22 mouse cellular contexts compared by ENCODE assay signal in genomic region chr2:181381631-181382306, GRCm38 (mm10). TPM values are rescaled to one million over a fixed set of nuclear protein-coding genes. Genes with fewer than 3 reads are reported as not detected.
DNase-seq lines count a peak whose midpoint lies in the region; ATAC-seq lines count a peak whose summit lies in the region.
"Had no signal": no experiment of that assay in that cellular context is flagged by ENCODE, and none has a peak within 500 bp of the region (broad histone marks: within the 10 kb centered on the region; RNA-seq: fewer than 3 reads in every experiment).

No protein-coding gene starts in this region.

- H3K9ac ChIP-seq in heart, embryonic 12.5 days: no peak overlapping the region
- H3K9ac ChIP-seq: embryonic facial prominence, embryonic 15.5 days; forebrain, embryonic 15.5 days; heart, embryonic 13.5 days; hindbrain, embryonic 12.5 days; intestine, embryonic 15.5 days had no signal

- no peak overlapping the region for H3K4me3 ChIP-seq in heart, embryonic 12.5 days
- H3K4me3 ChIP-seq: embryonic facial prominence, embryonic 15.5 days; erythroblast, embryonic 14.5 days; forebrain, embryonic 15.5 days; heart, embryonic 13.5 days; hindbrain, embryonic 12.5 days; intestine, embryonic 15.5 days had no signal

- 90% methylated on average over 6 of the region's 6 CpGs for WGBS in heart, embryonic 12.5 days

- H3K4me2 ChIP-seq in heart, embryonic 12.5 days: no peak overlapping the region
- H3K4me2 ChIP-seq: embryonic facial prominence, embryonic 15.5 days; forebrain, embryonic 15.5 days; heart, embryonic 13.5 days; hindbrain, embryonic 12.5 days; intestine, embryonic 15.5 days had no signal

- no peaks in the 10 kb centered on the region for H3K9me3 ChIP-seq in heart, embryonic 12.5 days (replicated peaks)
- H3K9me3 ChIP-seq: embryonic facial prominence, embryonic 15.5 days; forebrain, embryonic 15.5 days; heart, embryonic 13.5 days; hindbrain, embryonic 12.5 days; intestine, embryonic 15.5 days had no signal

- no peak for ATAC-seq in heart, embryonic 12.5 days (ENCODE audit: insufficient number of reproducible peaks, low FRiP score)
- peak; percentile 54 for ATAC-seq in activated CD4-positive, CD25-positive, alpha-beta regulatory T cell, adult 4 months
- ATAC-seq in megakaryocyte, adult 5-6 weeks (ENCODE audit: poor library complexity, severe bottlenecking): no peak
- ATAC-seq: forebrain, embryonic 15.5 days; hindbrain, embryonic 16.5 days; intestine, embryonic 15.5 days had no signal

- intact Hi-C loops in left cerebral cortex, postnatal 36 days (cut with DNase I): no loop called here

- 0 out of 2 replicates have a peak, but pooled peaks cover 2% of the 10 kb centered on the region for H3K4me1 ChIP-seq in heart, embryonic 12.5 days (replicated peaks)
- H3K4me1 ChIP-seq: embryonic facial prominence, embryonic 15.5 days; forebrain, embryonic 15.5 days; hindbrain, embryonic 12.5 days; intestine, embryonic 15.5 days had no signal

- H3K27me3 ChIP-seq in heart, embryonic 12.5 days (replicated peaks): no peaks in the 10 kb centered on the region
- H3K27me3 ChIP-seq: embryonic facial prominence, embryonic 15.5 days; forebrain, embryonic 15.5 days; heart, embryonic 13.5 days; hindbrain, embryonic 12.5 days; intestine, embryonic 15.5 days had no signal

- no peak overlapping the region for H3K27ac ChIP-seq in heart, embryonic 12.5 days (ENCODE audit: poor library complexity, severe bottlenecking)
- H3K27ac ChIP-seq: embryonic facial prominence, embryonic 15.5 days; forebrain, embryonic 15.5 days; heart, embryonic 13.5 days; hindbrain, embryonic 12.5 days; intestine, embryonic 15.5 days had no signal

- DNase-seq in heart, adult 11 months: peak; percentile 86
- peak; percentile 56 for DNase-seq in CD4-positive, CD25-positive, alpha-beta regulatory T cell, adult 2 months (ENCODE audit: low read depth, low spot score)
- DNase-seq in natural killer cell, adult 2 months (ENCODE audit: low spot score in 2 of 2): peak; percentile 46 to 70
- DNase-seq in left cerebral cortex, postnatal 36 days (ENCODE audit: low spot score in 2 of 2): no peak
- no peak for DNase-seq in layer of hippocampus, postnatal 14 days (ENCODE audit: low spot score in 2 of 2)
- DNase-seq: adrenal gland, adult 8-10 months; adrenal gland, postnatal 36 days; cerebellum, adult 2 months; cerebellum, postnatal 10 days; embryo, embryonic 11 days; gastrocnemius, postnatal 14 days; heart, postnatal 36 days had no signal

- H3K36me3 ChIP-seq in heart, embryonic 12.5 days: peaks cover 83% of the 10 kb centered on the region

RNA-seq across cellular contexts. Expression of gene Lime1, which starts 1.9 kb away (rescaled TPM):
- polyA plus RNA-seq in heart, embryonic 12.5 days (2016; fragmentation: Nextera tagmentation; extraction: Ambion mirVana): 16.2 and 16.9 TPM in 2 replicates
- polyA plus RNA-seq in activated CD4-positive, CD25-positive, alpha-beta regulatory T cell, adult 4 months (2017; shearing (Covaris generic)): 100 to 1,000 TPM; 369 to 440 TPM
- 10 to 100 TPM; 30.5 to 48.6 TPM for total RNA-seq in left cerebral cortex, postnatal 36 days (2021)
- total RNA-seq in layer of hippocampus, postnatal 14 days (2021): 10 to 100 TPM; 32.1 to 32.8 TPM
- total RNA-seq in megakaryocyte, adult 5-6 weeks (2015): 21.5 and 25.4 TPM in 2 replicates
- total RNA-seq in megakaryocyte, adult 5-6 weeks (2017): 20.4 and 28.9 TPM in 2 replicates

RNA-seq across cellular contexts. Expression of gene Arfrp1, which starts 16.6 kb away (rescaled TPM):
- 50.0 and 54.1 TPM in 2 replicates for polyA plus RNA-seq in heart, embryonic 12.5 days (2016; fragmentation: Nextera tagmentation; extraction: Ambion mirVana)
- polyA plus RNA-seq in activated CD4-positive, CD25-positive, alpha-beta regulatory T cell, adult 4 months (2017; shearing (Covaris generic)): 10 to 100 TPM; 52.2 to 60.8 TPM
- total RNA-seq in left cerebral cortex, postnatal 36 days (2021): 10 to 100 TPM; 38.5 to 45.4 TPM
- total RNA-seq in layer of hippocampus, postnatal 14 days (2021): 10 to 100 TPM; 37.0 to 37.7 TPM
- total RNA-seq in megakaryocyte, adult 5-6 weeks (2015): 22.8 and 29.9 TPM in 2 replicates
- 37.2 and 43.3 TPM in 2 replicates for total RNA-seq in megakaryocyte, adult 5-6 weeks (2017)

RNA-seq across cellular contexts. Expression of gene Zgpat, which starts 17.0 kb away (rescaled TPM):
- polyA plus RNA-seq in heart, embryonic 12.5 days (2016; fragmentation: Nextera tagmentation; extraction: Ambion mirVana): 33.8 and 33.9 TPM in 2 replicates
- 10 to 100 TPM; 22.2 to 22.8 TPM for polyA plus RNA-seq in activated CD4-positive, CD25-positive, alpha-beta regulatory T cell, adult 4 months (2017; shearing (Covaris generic))
- 10 to 100 TPM; 50.3 to 84.9 TPM for total RNA-seq in left cerebral cortex, postnatal 36 days (2021)
- 10 to 100 TPM; 60.3 to 65.3 TPM for total RNA-seq in layer of hippocampus, postnatal 14 days (2021)
- 4.9 and 7.9 TPM in 2 replicates for total RNA-seq in megakaryocyte, adult 5-6 weeks (2015)
- 28.0 and 29.5 TPM in 2 replicates for total RNA-seq in megakaryocyte, adult 5-6 weeks (2017)

Comparison
In these comparisons a context has a peak if more than half of its experiments do, and no peak if none do; other contexts are left out.
1. DNase-seq: peak in heart, adult 11 months (single experiment), CD4-positive, CD25-positive, alpha-beta regulatory T cell, adult 2 months (single experiment) and natural killer cell, adult 2 months (2 of 2); none in left cerebral cortex, postnatal 36 days (0 of 2) and layer of hippocampus, postnatal 14 days (0 of 2).